Mouse (Mus musculus): ENCODE results near the gene 2810408A11Rik.
"Not testable (repeated sequence)": the region's sequence is repeated elsewhere in the genome, so short reads cannot be mapped to it uniquely, and the experiment has no call there.

2810408A11Rik gene

DNA sequence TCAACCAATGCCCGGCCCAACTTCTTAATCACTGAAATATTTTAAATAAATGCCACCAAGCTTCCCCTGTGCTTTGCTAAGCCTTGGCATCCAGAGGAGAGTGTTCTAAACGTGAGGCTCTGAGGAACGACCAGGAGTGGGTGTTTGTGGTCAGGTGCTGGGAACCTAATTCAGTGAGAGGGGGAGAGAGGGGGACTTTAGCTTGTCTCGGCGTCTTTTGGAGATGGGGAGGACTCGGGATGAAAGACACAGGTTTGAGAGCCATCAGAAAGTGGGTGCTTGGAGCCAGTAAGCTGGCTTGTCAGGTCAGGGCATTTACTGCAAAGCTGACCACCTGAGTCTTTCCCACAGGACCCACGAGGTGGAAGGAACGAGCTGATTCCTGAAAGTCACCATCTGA lies 31.0 kb upstream of the 2810408A11Rik start:
- DNase-seq (ENCODE audit: low spot score in 2 of 2) = no peak

DNA sequence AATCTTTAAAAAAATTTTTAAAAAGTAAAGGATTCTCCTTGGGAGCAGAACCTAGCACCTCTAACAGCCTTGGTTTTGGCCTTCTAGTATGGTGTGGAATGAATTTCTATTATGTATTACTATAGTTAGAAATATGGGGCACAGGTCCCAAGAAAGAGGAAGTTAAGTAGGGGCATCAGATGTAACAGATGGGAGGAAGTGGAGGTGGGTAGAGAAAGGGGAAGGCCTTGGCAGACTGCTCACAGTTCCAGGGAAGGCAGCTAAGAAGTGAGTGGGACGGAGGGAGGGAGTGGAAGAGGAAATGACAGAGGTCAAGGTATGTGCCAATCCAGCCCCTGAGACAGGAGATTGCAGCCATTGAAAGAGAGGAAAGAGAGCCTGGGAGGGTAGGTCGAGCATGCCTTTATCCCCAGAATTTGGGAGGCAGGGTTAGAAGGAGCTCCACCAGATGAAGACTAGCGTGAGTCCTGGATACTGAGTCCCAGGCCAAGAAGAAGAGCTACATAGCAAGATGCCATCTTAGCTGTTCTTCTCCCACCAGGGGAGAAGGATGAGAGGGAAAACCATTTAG lies 30.3 kb upstream of the 2810408A11Rik start:
- no peak for DNase-seq (ENCODE audit: low spot score in 2 of 2)

GRCm38 (mm10) chr11:69930176-69930575 lies 29.4 kb upstream of the 2810408A11Rik start:
- DNase-seq (ENCODE audit: low spot score in 2 of 2) = not testable (repeated sequence)

- no peak for DNase-seq (ENCODE audit: low spot score in 2 of 2)
Measured at GRCm38 (mm10) chr11:69929712-69930111, 28.9 kb upstream of the 2810408A11Rik start.

DNA sequence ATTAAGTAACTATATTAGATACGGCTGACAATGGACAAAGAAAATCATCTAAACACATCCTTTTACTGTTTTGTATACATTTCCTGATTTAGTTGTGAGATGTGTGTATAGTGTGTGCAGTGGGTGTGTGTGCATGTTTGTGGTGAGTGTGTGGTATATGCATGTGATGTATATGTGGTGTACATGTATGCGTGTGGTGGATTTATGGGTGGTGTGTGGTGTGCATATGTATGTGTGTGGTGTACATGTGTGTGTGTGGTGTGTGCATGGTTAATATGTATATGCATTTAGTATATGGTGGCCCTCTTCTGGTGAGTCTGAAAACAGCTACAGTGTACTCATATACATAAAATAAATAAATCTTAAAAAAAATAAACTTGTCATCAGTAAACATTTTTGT lies 26.7 kb upstream of the 2810408A11Rik start:
- DNase-seq (ENCODE audit: low spot score in 2 of 2) = no peak

GRCm38 (mm10) chr11:69922796-69923195 lies 22.0 kb upstream of the 2810408A11Rik start:
- DNase-seq (ENCODE audit: low spot score in 2 of 2) = no peak

- DNase-seq (ENCODE audit: low spot score in 2 of 2) = no peak
Measured at GRCm38 (mm10) chr11:69922012-69922756, 21.4 kb upstream of the 2810408A11Rik start.

- peak; percentile 100 for DNase-seq (ENCODE audit: low spot score in 2 of 2)
Measured at GRCm38 (mm10) chr11:69921114-69922011, 20.6 kb upstream of the 2810408A11Rik start, which contains the start of gene Eif5a. Eif5a (minus strand) TSS chr11:69921958.

GRCm38 (mm10) chr11:69920266-69921031 lies 19.7 kb upstream of the 2810408A11Rik start:
- DNase-seq (ENCODE audit: low spot score in 2 of 2) = no peak

DNA sequence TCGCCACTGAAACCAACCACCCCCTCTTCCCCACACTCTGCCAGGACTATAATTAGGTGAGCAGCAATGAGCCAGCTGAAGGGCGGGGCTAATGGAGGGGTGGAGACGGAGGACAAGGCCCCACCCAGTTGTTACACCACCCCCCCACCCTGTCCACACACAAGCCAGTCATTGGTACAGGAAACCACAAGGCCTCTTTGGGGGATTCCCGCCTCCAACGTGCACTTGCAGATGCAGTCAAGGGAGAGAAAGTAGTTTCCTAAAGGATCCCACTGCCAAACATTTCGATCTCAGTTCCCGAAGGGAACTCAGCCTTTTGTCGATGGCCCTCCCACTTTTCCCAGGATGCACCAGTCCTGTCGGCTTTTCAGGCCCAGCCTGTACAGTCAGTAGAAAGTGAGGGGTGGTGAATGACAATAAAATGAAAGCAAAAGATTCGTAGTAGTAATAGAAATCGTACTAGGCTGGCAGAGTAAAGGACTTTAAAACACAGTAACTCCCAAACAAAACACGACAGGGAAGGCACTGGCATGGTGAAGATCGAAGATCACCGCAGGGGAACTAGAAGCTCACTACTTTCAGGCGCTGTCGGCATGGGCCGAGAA lies 19.0 kb upstream of the 2810408A11Rik start:
- peak; percentile 87 to 88 for DNase-seq (ENCODE audit: low spot score in 2 of 2)

DNA sequence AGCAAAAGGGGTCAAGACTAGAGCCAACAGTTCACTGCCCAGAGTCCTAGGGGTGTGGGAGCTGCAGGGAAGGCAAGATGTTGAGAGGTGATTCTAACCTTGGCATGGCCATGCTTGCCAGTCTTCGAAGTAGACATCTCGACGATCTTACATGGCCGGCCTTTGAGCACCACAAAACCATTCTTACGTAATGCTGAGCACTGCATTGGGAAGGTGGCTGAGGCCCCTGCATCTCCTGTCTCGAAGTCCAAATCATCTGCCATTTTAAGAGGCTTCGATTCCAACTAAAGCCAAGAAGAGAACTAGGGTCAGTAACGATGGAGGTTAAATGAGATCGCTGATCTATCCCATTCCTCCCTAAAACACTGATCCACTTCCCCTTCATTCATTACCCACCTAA lies 18.3 kb upstream of the 2810408A11Rik start:
- no peak for DNase-seq (ENCODE audit: low spot score in 2 of 2)

DNA sequence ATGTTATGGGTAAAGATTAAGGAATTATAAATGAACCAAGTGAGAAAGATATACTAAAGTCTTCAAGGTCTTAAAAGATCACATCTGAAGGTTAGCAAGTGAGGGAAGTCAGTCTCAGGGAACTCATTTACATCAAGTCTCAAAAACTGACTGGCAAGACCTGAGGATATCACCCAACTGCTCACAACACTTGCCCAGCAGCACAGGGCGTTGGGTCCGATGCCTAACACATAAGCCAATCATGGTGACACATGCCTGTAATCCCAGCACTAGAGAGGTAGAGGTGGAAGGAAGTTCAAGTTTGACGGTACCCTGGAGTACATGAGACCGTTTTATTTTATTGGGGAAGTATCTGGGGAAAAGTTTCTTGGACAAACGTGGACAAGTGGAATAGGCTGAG lies 17.3 kb upstream of the 2810408A11Rik start:
- DNase-seq (ENCODE audit: low spot score in 2 of 2) = no peak

DNA sequence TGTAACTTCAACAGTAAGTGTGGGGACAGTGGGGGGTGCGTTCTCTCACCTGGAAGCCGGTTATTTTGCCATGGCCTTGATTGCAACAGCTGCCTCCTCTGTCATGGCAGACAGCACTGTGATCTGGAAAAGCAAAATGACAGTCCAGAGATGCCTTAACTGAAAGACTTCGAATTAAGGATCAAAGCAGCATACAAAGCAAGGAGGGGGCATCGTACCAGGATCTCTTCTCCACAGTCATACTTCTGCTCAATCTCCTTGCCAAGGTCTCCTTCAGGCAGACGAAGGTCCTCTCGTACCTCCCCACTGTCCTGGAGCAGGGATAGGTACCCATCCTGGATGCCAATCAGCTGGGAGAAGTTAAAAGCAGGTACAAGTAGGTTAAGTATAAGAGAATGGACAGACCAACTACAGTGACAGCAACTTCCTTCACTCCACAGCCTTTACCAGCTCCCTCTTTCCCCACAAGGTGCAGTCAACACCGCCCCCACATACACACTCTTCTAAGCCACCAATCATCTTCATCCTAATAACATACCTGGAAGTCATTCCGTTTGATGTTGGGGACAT lies 16.7 kb upstream of the 2810408A11Rik start:
- DNase-seq (ENCODE audit: low spot score in 2 of 2) = no peak

DNA sequence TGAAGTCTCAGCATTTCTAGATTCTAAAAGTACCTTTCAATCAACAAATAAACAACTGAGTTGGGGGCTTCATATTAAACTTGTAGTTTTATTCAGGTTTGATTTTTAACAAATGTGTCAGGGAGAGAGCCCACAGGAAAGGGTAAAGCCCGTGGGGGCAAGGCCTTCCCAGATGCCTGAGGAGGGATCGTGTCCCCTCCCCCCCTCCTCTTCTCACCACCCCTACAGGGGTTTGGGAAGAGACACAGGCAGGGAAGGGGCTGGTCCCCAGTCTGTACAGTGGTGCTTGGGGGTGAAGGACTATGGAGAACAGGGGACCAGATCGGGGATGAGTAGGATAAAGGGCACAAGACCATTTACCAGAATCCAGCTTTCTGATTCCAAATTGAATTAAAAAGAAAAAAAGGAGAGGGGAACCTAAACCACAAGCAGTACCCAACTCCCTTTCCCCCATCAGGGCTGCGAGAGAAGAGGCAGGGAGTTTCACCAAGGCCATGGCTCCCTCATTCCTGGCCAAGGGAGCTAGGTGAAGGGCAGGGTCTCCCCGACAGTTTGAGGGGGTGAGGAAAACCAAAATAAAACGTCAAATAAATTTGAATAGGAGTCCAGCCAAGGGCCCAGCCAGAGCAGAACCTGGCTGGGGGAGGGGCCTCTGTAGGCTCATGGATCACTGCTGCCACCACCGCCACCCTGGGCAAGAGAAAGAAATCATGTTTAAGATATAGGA lies 16.0 kb upstream of the 2810408A11Rik start:
- not testable (repeated sequence) for DNase-seq (ENCODE audit: low spot score in 2 of 2)

DNA sequence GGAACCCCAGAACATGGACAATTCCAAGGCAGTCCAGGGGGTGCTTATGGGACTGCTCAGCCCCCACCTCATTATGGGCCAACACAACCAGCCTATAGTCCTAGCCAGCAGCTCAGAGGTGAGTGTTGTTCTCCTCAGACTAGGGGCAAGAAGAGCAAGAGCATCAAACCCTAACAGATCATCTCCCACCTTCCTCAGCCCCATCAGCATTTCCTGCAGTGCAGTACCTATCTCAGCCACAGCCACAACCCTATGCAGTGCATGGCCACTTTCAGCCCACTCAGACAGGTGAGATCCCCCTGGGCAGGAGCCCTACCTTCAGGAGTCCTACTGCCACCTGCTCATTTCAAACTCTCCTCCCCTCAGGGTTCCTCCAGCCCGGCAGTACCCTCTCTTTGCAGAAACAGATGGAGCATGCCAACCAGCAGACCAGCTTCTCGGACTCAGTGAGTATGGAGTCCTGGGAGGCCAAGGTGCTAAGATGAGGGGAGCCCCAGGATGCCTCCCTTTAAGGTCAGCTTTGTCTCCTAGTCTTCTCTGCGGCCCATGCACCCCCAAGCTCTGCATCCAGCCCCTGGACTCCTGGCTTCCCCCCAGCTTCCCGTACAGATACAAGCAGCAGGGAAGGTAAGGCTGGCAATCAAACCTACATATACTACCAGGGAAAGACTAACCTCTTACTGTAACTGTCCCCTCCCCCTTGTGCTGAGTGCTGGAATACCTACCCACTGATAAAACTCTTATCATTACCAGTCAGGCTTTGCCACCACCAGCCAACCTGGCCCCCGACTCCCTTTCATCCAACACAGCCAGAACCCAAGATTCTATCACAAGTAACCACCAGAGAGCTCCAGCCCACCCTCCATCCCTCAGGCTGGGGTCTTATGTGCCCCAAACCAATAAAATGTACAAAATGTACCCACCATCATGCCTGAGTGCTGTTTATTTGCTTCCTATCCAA lies 15.2 kb upstream of the 2810408A11Rik start:
- DNase-seq (ENCODE audit: low spot score in 2 of 2) = no peak

DNA sequence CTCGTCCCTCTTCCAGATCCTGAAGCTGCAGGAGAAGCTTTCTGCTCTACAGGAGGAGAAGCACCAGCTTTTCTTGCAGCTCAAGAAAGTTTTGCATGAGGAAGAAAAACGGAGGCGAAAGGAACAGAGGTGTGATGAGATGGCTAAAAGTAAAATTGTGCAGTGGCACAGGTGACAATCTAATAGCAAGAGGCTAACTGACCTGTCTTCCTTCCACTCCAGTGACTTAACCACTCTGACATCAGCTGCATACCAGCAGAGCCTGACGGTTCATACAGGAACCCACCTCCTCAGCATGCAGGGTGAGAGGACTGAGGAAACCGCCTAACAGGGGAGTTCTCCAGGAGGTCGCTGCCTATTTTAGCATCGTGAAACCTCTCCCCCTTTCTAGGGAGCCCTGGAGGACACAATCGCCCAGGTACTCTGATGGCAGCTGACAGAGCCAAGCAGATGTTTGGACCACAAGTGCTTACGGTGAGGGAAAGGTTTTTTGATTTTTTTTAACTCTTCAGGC lies 14.2 kb upstream of the 2810408A11Rik start:
- DNase-seq (ENCODE audit: low spot score in 2 of 2) = no peak

GRCm38 (mm10) chr11:69914372-69914764 lies 13.6 kb upstream of the 2810408A11Rik start:
- no peak for DNase-seq (ENCODE audit: low spot score in 2 of 2)

DNA sequence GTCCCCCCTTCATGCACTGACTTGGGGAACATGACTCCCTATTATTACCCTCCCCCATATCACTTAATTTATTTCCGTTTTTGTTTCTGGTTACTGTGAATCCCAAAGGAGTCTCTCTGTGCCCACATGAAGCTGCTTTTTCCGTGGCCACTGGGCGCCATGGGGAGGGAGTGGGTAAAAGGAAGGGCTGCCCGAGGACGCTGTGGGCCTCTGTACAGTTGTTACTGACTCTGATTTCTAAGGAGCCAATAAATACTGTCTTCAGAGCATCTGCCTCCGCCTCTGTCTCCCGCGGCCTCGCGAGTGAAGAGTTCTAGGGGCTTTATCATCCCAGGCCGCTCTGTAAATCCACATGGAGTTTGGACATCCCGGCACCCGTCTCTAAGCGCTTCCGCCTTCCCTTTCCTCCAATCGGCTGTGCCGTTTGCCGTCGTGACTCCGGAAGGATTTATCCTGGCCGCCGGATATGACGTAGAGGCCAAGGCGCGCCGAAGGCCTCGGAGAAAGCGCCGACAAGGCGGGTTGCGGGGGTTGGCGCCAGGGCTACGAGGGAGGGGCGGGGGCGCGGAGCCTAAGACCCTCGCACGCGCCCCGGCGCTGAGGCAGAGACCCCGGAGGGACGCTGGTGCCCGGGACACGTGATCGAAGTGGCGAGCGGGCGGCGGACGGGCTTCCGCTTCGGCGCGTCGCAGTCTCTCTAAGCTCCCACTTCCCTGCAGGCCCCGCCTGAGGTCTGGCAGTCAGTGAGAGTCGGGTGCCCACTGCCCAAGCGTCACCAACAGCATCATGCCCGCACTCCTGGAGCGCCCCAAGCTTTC lies 13.0 kb upstream of the 2810408A11Rik start, which contains the start of gene Gps2:
Gps2 (plus strand) TSS at position 335 of the 818 bp plus-strand sequence.
- peak; percentile 85 to 88 for DNase-seq (ENCODE audit: low spot score in 2 of 2)

Measured in natural killer cell, adult 2 months (primary cell).